Mouse (Mus musculus) heart, postnatal 10 days (tissue): ENCODE data around the gene Ttc41. TPM values are rescaled to one million over a fixed set of nuclear protein-coding genes. Genes with fewer than 3 reads are reported as not detected.

ENCODE experiments used
- DNase-seq, 2 experiments: peaks; one replicate each; pipeline ENCODE4 v3.0.0; 2021
- intact Hi-C: fragments of 180-260 bp; cut with DNase I; formaldehyde crosslinking; loops from one replicate; pipeline ENCODE4 v1.15.1; 2025
- microRNA-seq, 2 experiments: library from miRNA; unstranded; fragments of <30 nt; microRNA quantifications; one replicate each; pipeline ENCODE4 v1.2.0; 2022
- total RNA-seq, 2 experiments: library from RNA; stranded (reverse); gene quantifications; 2 replicates each; pipeline ENCODE4 v1.2.3; 2021

Gene Ttc41
- total RNA-seq, 2 experiments from 2014 or later: 1.3 to 1.8 TPM

DNA sequence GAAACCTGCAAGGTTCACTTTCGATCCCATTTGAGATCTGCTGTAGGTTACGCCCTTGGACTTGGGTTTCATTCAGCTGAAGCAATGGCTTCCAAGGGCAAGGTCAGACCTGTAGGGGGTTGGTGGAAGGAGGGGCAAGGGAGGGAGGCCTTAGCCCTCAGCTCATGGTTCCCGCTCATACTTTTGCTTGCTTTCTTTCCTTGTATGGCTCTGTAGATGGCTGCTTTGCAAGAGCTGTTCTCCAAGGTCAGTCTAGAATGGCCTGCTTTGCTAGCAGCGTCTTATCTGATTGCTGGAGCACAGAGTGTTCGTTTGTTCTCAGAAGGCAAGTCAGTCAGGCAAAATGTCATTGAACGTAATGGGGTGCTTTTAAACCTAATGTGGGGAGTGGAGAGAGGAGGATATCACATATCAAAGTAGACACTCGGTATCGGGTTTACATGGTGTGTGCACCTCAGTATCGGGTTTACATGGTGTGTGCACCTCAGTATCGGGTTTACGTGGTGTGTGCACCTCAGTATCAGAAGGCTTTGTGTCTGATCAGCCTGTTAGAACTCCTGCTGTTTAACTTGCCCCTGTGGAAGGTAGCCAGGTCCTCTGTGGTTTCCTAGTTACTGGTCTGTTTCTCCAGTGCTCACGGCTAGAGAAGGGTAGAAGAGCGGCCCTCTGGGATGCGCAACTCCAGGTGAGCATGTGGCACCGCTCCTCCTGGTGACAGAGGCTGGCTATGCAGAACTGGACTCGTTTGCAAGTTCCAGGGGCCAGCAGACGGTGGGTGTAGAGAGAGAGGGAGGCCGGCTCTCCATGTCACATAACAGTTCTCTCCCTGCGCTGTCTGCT, 108.9 kb downstream of the Ttc41 start:
- intact Hi-C loops: loop anchor here (5.0 kb wide), 1 partner anchor 112 kb away; no protein-coding TSS in a partner anchor

DNA sequence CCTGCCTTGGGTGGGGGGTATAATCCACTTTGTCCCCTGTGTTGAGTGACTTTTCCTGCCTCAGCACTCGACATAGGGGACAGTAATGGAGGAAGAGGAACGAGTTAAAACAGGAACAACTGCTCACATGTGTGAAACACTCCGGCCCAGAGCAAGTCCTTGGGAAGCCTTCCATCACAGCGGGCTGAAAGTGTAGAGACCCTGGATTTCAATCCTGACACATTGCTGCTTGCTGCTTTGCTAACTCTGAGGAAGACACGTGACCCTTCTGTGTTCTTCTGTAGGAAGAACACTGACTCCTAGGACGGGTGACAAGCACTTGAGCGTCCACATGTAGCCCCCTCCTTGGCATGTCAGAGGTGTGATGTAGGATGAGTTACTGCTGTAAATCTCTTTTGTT, 109.5 kb downstream of the Ttc41 start:
- intact Hi-C loops: loop anchor here (5.0 kb wide), 1 partner anchor 113 kb away; no protein-coding TSS in a partner anchor
- DNase-seq: no peak

More for the DNA sequence above, 108.9 kb downstream of the Ttc41 start:
- DNase-seq: peak; percentile 46 to 56

DNA sequence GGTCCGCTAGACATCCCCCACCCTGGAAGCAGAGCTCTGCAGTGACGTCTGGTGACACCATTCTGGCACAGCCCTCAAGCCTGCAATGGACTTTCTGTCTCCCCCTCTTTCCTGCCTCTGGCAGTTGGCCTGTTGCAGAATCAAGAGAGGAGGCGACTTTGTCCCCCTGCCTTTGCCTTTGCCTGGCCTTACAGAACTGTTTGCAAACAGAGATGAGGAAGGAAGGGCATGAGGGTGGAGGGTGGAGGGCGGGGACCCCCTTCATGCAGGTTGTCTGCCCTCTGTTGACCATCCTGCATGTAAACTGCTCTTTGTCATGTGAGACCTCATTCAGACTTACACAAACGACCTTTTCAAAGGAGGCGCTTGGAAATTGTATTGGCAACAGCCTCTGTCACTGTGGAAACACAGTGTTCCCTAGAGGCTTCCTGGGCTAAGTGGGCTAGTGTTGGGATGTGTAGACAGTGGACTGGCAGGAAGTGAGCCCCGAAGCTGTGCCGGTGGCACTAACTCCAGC, 114.1 kb downstream of the Ttc41 start:
- DNase-seq: peak; percentile 77 to 79
- intact Hi-C loops: loop anchor here (5.0 kb wide), 1 partner anchor 117 kb away; no protein-coding TSS in a partner anchor

DNA sequence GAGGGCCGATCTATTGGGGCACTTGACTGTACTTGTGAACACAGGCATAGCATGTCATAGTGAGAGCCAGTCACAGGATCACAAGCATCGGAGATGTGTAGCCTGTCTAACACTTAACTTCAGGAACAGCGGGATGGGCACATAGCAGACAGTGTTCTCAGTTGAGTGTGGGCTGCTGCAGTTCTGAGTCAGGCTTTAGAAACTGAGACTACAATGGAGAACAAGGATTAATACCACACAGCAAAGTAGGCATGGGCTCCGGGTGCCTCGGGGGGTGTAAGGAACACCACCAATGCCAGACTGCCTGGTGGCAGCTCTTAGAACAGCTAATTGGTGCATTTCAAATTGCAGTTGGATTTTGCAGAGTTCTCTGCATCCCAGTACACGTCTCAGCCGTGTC, 115.4 kb downstream of the Ttc41 start:
- DNase-seq: no peak

GRCm38 (mm10) chr10:86824093-86824492, 118.5 kb downstream of the Ttc41 start:
- DNase-seq: no peak
- intact Hi-C loops: no loop called here

More for the DNA sequence above, 115.4 kb downstream of the Ttc41 start:
- intact Hi-C loops: no loop called here

DNA sequence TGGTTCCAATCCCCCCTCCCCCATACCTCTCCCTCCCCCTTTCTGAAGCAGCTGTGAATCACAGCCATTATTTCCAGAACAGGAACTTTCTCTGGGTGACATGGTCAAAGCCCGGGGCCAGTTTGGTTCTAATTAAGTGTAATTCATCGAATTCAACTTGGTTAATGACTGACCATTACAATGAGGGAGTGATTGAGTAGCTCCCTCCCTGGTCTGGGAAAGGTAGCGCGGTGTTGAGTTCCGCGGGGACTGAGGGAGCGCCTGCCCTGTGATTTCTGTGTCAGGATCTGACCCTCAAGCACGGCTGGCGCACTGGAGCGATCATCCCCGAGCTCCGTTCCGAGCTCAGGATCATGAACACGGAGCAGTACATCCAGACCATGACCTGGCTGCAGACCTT, 119.3 kb downstream of the Ttc41 start:
- intact Hi-C loops: no loop called here
- no peak for DNase-seq

DNA sequence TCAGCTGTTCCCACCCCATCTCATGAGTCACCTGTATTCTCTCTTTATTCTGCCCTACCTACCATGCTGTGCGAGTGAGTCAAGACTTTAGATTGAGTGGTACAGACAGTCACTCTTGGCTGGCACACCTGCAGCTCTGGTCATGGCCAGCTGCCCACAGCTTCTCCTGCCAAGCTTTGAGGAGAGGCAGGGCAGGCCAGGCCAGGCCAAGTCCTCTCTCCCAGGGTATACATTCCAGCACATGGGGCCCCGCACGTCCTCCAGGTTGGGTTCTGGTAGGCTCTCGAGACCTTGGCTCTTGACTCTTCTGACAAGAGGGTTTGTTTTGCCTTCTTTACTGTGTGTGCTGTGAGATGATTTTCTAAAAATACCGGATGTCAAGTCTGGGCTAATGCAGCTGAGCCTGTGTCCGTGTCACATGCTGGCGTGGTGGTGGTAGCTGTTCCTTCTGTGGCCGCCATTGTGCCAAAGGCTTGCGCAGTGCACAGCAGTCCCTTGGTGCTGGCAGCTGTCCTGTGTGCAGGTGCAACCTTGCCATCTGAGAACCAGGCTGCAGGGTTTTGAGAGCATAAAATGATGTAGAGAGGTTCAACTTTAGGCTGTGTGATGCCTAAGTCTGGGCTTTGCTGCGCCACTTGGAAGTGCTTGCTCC, 120.4 kb downstream of the Ttc41 start:
- intact Hi-C loops: no loop called here
- peak; percentile 89 to 91 for DNase-seq

Small RNAs within 50 kb of the gene (microRNA-seq; reads per million reads assigned to microRNA genes)
- gene Gm25745: 1.4 to 3.1 reads per million in 2 experiments

Other genes starting within 250 kb of the Ttc41 start
- under 1 TPM; 0.62 to 0.79 TPM for gene Syn3, start 206.9 kb upstream of the Ttc41 start, total RNA-seq
- gene Hsp90b1, start 302 bp upstream of the Ttc41 start, total RNA-seq: 100 to 1,000 TPM; 245 to 313 TPM
- 10 to 100 TPM; 11.8 to 16.2 TPM for gene Gm49358, start 58.2 kb downstream of the Ttc41 start, total RNA-seq
- 10 to 100 TPM; 37.4 to 41.9 TPM for gene Nt5dc3, start 73.2 kb downstream of the Ttc41 start, total RNA-seq